Mouse (Mus musculus): Measurements from ENCODE around the gene Pdcd4. TPM values are rescaled to one million over a fixed set of nuclear protein-coding genes. Genes with fewer than 3 reads are reported as not detected.

The Pdcd4 gene
- polyA plus RNA-seq, 1 experiment from 2014 or later = 88.7 TPM

DNA sequence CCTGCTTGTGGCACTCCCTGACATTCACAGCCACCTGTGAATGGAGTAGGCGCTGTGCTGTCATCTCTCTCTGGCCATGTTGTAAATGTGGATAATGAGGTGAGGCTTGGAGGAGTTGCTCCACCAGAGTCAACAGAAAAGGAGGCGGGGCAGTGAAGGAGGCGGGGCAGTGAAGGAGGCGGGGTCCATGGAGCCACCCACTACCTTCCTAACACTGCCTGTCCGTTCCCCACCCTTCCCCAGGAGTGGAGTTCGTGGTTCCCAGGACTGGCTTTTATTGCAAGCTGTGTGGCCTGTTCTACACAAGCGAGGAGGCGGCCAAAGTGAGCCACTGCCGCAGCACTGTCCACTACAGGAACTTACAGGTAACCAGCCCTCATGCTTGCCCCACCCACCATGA is 32.9 kb upstream of the Pdcd4 start:
- 0 out of 2 replicates have a peak, but pooled peaks have one; percentile 31 for ATAC-seq (ENCODE audit: low FRiP score, low read depth)
- H3K27me3 ChIP-seq = peaks cover 12% of the 10 kb centered on the region; the same call in 1 of the 2 replicates
- H3K36me3 ChIP-seq = no peaks in the 10 kb centered on the region
- H3K9ac ChIP-seq (replicated peaks) = no peak overlapping the region
- no peaks in the 10 kb centered on the region for H3K9me3 ChIP-seq
- no peak overlapping the region for H3K4me3 ChIP-seq
- H3K4me1 ChIP-seq = peaks cover 27% of the 10 kb centered on the region
- H3K4me2 ChIP-seq (replicated peaks) = no peak overlapping the region
- 31% methylated on average over 9 of the region's 9 CpGs for WGBS
- no peak overlapping the region for H3K27ac ChIP-seq (replicated peaks)

DNA sequence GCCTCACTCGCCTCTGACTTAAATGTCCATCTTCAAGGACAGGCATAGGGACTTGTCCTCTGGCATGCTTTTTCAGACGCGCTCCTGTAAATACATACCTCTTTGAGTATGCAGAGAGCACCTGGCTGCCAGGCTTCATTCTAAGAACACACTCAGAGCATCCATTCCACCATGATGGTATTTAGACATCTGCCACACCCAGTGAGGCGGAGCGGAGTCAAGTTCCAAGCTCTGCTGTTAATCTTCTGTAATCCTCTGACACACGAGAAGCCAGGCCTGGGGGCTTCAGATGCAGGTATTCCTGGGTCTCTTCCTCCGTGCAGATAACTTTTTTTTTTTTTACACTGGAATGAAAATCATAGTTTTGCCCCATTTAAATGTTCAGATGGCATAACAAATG is 32.4 kb upstream of the Pdcd4 start:
- 39% methylated on average over 7 of the region's 7 CpGs for WGBS

DNA sequence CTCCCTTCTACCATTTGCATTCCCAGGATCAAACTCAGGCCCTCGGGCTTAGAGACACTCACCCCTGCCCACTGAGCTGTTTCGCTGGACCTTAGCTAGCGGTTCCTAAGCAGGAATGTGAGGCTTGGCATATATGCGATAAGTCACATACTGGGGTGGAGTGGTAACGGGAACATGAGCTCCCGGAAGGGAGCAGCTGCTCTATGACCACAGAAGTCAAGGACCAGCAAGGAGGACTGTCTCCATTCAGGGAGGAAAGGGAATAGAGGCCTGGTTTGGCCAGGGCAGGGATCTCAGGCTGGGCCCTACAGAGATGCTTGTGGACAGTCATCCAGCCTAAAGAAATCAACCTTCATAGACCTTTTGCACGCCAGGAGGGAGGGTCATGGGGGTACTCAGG is 30.7 kb upstream of the Pdcd4 start:
- Histone ChIP-seq H3K27ac (replicated peaks) (no peak overlapping the region), H3K4me3 (no peak overlapping the region), H3K4me2 (replicated peaks) (no peak overlapping the region), H3K27me3 (peaks cover 9% of the 10 kb centered on the region; the same call in 1 of the 2 replicates), H3K4me1 (peaks cover 19% of the 10 kb centered on the region), H3K9ac (replicated peaks) (no peak overlapping the region), H3K36me3 (no peaks in the 10 kb centered on the region), H3K9me3 (no peaks in the 10 kb centered on the region)
- WGBS = 78% methylated on average over 7 of the region's 7 CpGs
- ATAC-seq (ENCODE audit: low FRiP score, low read depth) = no peak

More for the DNA sequence above, 32.4 kb upstream of the Pdcd4 start:
- no peak overlapping the region for H3K4me2 ChIP-seq (replicated peaks)
- H3K27me3 ChIP-seq = peaks cover 12% of the 10 kb centered on the region; the same call in 1 of the 2 replicates
- H3K9me3 ChIP-seq = no peaks in the 10 kb centered on the region
- no peak overlapping the region for H3K9ac ChIP-seq (replicated peaks)
- ATAC-seq (ENCODE audit: low FRiP score, low read depth) = no peak
- H3K36me3 ChIP-seq = no peaks in the 10 kb centered on the region
- H3K27ac ChIP-seq (replicated peaks) = no peak overlapping the region
- H3K4me1 ChIP-seq = peaks cover 27% of the 10 kb centered on the region
- H3K4me3 ChIP-seq = no peak overlapping the region

DNA sequence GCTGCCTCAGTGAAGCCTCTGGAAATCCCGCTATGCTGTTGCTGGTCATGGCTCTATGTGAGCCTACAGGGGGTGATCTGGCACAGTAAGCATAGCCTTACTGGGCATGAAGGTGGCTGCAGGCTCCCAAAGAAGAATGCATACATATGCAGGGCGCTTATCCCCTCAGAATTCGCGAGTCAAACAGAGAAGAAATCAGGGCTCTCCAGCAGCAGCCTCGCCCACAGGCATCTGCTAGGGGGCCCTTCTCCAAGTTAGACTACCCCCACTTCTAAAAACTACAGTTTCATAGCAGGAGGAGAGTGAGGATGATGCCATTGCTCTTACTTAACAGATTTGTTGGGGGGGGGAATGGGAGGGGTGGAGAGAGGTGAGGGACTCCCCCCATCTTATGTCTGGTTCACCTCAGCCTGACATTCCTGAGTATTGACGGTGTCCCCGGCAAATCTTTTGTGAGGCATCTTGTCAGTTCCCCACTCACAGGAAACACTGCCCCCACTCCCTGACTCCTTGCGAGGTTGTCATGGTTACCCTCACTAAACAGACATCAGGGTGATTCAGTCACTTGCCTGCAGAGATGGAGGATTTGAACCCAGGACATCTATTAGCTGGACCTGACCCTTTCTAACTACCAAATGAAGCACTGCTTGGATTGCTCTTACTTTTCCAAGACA is 29.3 kb upstream of the Pdcd4 start:
- Histone ChIP-seq H3K4me3 (no peak overlapping the region), H3K9me3 (no peaks in the 10 kb centered on the region), H3K27me3 (peaks cover 9% of the 10 kb centered on the region; the same call in 1 of the 2 replicates), H3K9ac (replicated peaks) (no peak overlapping the region), H3K27ac (replicated peaks) (no peak overlapping the region), H3K36me3 (no peaks in the 10 kb centered on the region), H3K4me2 (replicated peaks) (no peak overlapping the region), H3K4me1 (peaks cover 18% of the 10 kb centered on the region)
- WGBS = 60% methylated on average over 8 of the region's 8 CpGs
- no peak for ATAC-seq (ENCODE audit: low FRiP score, low read depth)

DNA sequence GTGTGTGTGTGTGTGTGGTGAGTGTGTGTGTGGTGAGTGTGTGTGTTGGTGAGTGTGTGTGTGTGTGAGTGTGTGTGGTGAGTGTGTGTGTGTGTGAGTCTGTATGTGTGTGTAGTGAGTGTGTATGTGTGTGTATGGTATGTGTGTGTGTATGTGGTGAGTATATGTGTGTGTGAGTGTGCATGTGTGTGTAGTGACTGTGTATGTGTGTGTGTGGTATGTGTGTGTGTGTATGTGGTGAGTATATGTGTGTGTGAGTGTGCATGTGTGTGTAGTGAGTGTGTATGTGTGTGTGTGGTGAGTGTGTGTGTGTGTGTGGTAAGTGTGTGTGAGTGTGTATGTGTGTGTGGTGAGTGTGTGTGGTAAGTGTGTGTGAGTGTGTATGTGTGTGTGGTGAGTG is 24.8 kb upstream of the Pdcd4 start:
- no peaks in the 10 kb centered on the region for H3K4me1 ChIP-seq
- no peak overlapping the region for H3K4me2 ChIP-seq (replicated peaks)
- no peak overlapping the region for H3K4me3 ChIP-seq
- no peaks in the 10 kb centered on the region for H3K9me3 ChIP-seq
- no peak for ATAC-seq (ENCODE audit: low FRiP score, low read depth)
- no peak overlapping the region for H3K27ac ChIP-seq (replicated peaks)
- no peak overlapping the region for H3K9ac ChIP-seq (replicated peaks)
- H3K27me3 ChIP-seq = peaks cover 14% of the 10 kb centered on the region
- no peaks in the 10 kb centered on the region for H3K36me3 ChIP-seq

DNA sequence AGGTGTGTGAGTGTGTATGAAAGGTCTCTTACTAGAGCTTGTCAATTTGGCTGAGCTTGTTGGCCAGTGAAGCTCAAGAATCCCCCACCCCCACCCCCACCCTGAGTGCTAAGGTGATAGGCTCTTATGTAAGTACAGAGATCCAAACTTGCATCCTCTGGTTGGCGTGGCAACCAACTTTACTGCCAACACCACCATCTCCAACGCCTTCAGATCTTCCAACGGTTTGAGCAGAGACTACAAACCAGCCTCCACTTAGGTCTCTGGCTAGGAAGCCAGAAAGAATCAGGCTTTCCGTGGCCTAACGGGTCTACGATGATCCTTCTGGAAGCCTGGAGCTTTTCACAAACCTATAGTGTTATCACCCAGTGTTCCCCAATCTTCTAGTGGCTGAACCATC is 23.9 kb upstream of the Pdcd4 start:
- Histone ChIP-seq H3K4me3 (no peak overlapping the region), H3K27me3 (peaks cover 22% of the 10 kb centered on the region), H3K4me1 (no peaks in the 10 kb centered on the region), H3K9ac (replicated peaks) (no peak overlapping the region), H3K27ac (replicated peaks) (no peak overlapping the region), H3K4me2 (replicated peaks) (no peak overlapping the region), H3K36me3 (no peaks in the 10 kb centered on the region), H3K9me3 (no peaks in the 10 kb centered on the region)
- no peak for ATAC-seq (ENCODE audit: low FRiP score, low read depth)
- 88% methylated on average over 6 of the region's 6 CpGs for WGBS

DNA sequence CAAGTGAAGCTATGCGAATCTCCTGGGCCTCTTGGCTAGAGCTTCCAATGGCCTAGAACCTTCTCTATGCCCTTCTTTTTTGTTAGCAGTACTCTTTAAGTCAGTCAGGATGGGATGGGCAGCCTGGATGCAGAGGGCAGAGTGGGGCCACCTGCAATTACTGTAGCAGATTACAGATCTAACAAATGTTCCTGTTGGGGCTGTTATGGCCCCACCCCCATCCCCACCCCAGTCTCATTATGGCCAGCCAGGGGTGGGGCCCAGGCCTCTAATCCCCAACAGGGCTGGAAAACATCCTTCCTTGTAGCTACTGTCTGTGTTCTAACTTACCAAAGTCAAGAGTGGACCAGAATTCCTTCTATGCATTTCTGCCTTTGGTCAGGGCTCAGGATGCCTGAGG is 23.2 kb upstream of the Pdcd4 start:
- H3K4me3 ChIP-seq = no peak overlapping the region
- 87% methylated on average over 1 of the region's 1 CpGs for WGBS
- H3K9me3 ChIP-seq = no peaks in the 10 kb centered on the region
- no peak for ATAC-seq (ENCODE audit: low FRiP score, low read depth)
- no peak overlapping the region for H3K4me2 ChIP-seq (replicated peaks)
- no peaks in the 10 kb centered on the region for H3K36me3 ChIP-seq
- peaks cover 29% of the 10 kb centered on the region for H3K27me3 ChIP-seq
- H3K4me1 ChIP-seq = no peaks in the 10 kb centered on the region
- H3K9ac ChIP-seq (replicated peaks) = no peak overlapping the region
- H3K27ac ChIP-seq (replicated peaks) = no peak overlapping the region

DNA sequence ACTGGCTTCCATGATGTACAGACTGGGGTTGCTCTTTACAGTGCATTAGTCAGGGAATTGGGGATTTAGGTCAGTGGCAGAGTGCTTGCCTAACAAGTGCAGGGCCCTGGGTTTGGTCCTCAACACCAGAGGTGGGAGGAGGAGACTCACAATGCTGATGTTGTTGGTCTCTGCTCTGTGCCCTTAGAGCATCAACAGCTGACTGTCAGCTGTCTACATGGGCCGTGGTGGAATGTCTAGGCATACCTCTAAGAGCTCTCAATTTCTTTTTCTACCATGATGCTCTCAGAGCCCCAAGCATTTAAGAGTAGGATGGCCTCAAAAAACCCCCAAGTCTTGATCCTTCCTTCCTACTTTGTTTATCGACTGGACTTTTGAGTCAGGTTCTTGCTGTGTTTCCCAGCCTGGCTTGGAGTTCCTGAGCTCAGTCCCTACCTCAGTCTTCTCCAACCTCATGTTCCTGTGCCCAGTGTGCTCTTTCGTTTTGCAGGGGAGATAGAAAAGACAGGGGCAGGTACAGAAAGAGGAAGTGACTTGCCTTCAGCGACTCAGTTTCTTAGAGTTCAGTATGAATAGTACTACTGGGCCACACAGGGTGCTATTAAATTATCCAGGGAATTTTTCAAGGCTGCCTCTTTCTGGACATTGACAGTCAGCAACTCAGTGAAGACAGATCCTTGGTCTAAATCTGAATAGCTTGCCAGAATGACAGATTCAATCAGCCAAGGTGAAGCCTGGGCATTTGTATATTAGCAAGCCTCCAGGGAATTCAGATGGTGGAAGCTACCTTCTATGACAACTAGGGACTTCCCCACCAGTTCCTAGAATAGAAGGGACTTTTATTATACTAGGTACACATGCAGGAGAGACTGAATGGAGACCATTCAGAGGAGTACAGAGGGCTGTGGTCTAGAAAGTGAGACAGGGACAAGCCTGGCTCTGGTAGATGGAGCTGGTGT is 22.3 kb upstream of the Pdcd4 start:
- Histone ChIP-seq H3K9ac (replicated peaks) (no peak overlapping the region), H3K4me3 (no peak overlapping the region), H3K36me3 (no peaks in the 10 kb centered on the region), H3K4me2 (replicated peaks) (no peak overlapping the region), H3K27me3 (peaks cover 30% of the 10 kb centered on the region), H3K27ac (replicated peaks) (no peak overlapping the region), H3K9me3 (no peaks in the 10 kb centered on the region), H3K4me1 (no peaks in the 10 kb centered on the region; the same call in 1 of the 2 replicates)
- WGBS = 77% methylated on average over 4 of the region's 4 CpGs
- no peak for ATAC-seq (ENCODE audit: low FRiP score, low read depth)

DNA sequence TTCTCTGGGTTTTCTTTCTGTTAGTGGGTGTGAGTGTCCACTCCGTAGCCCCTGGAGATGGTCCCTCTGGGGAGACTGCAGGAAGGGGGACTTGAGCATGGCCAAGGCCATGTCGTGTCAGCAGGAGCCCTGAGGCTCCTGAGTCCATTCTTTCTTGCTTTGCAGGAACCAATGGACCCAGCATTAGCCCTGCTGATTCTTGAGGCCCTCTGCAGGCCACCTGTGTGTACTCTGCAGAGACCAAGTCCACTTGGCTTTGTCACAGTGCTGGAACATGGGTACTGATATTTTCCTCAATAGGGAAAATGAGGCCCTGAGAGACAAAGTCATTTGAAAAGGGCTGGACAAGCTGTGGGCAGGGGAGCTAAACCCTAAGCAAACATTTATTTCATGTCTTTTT is 21.5 kb upstream of the Pdcd4 start:
- Histone ChIP-seq H3K27me3 (peaks cover 30% of the 10 kb centered on the region), H3K9me3 (no peaks in the 10 kb centered on the region), H3K27ac (replicated peaks) (no peak overlapping the region), H3K4me3 (no peak overlapping the region), H3K9ac (replicated peaks) (no peak overlapping the region), H3K36me3 (no peaks in the 10 kb centered on the region), H3K4me1 (no peaks in the 10 kb centered on the region; the same call in 1 of the 2 replicates), H3K4me2 (replicated peaks) (no peak overlapping the region)
- no peak for ATAC-seq (ENCODE audit: low FRiP score, low read depth)
- 70% methylated on average over 2 of the region's 2 CpGs for WGBS

DNA sequence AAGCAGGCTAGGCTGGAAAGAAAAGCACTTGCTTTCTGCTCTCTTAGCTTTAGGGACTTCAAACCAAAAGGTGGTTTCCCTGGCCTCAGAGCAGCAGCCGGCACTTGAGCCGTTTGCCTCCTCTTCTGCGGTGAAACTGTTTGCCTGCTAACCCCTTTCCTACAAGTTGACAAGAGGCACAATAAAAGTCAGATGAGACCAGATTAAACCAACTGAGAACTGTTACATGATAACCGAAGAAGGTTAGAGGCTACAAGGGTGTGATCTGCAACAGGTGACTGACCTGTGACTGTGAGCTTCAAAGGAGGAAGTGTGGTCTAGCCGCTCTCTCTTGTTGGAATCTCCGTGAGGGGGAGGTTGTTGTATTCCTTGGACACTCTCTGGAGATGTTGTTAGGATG is 20.5 kb upstream of the Pdcd4 start:
- Histone ChIP-seq H3K4me1 (no peaks in the 10 kb centered on the region; the same call in 1 of the 2 replicates), H3K4me3 (no peak overlapping the region), H3K36me3 (no peaks in the 10 kb centered on the region), H3K4me2 (replicated peaks) (no peak overlapping the region), H3K9me3 (no peaks in the 10 kb centered on the region), H3K27ac (replicated peaks) (no peak overlapping the region), H3K27me3 (peaks cover 30% of the 10 kb centered on the region), H3K9ac (replicated peaks) (no peak overlapping the region)
- no peak for ATAC-seq (ENCODE audit: low FRiP score, low read depth)
- 88% methylated on average over 6 of the region's 6 CpGs for WGBS

DNA sequence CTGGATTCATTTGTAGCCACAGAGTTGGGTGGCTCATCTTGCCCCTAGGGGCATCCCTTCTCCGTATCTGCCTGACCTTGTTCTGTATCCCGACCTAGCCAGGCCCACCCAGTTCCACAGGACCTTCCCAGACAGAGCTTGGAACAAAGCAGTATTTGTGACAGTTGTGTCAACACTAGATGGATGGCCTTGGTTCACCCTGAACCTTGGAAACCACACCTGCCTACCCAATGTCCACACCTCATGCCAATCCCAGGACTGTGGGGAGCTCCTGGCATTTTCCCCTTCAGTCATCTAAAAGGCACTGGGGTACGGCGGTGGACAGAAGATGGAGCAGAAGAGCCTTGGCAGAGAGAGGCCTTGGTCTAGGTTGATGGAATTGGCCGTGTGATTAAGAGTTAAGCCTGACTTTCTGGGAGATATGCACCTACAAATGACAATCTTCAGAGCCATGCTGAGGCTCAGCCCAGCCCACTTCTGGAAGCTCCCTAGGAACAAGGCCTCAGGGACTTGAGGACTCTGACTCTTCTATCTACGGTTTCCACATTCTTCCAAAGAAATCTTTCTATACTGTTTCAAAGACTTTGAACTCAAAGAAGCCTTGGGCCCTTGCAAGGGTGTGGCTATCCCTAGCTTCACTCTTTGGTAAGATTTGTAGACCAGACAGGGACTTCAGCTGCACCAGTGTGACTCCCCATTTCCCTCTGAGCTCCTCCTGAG is 18.9 kb upstream of the Pdcd4 start:
- no peak for ATAC-seq (ENCODE audit: low FRiP score, low read depth)
- WGBS = 87% methylated on average over 6 of the region's 6 CpGs
- peaks cover 32% of the 10 kb centered on the region for H3K27me3 ChIP-seq

More for the DNA sequence above, 18.9 kb upstream of the Pdcd4 start:
- no peak overlapping the region for H3K4me3 ChIP-seq
- H3K9ac ChIP-seq (replicated peaks) = no peak overlapping the region
- no peaks in the 10 kb centered on the region for H3K9me3 ChIP-seq
- no peak overlapping the region for H3K27ac ChIP-seq (replicated peaks)
- H3K36me3 ChIP-seq = no peaks in the 10 kb centered on the region
- H3K4me1 ChIP-seq = no peaks in the 10 kb centered on the region; the same call in 1 of the 2 replicates
- H3K4me2 ChIP-seq (replicated peaks) = no peak overlapping the region
